Mouse (Mus musculus) cerebellum, postnatal 10 days (tissue): ENCODE data around the gene Spock1.

ENCODE experiments used
- DNase-seq, 2 experiments: peaks; one replicate each; pipeline ENCODE4 v3.0.0; 2021; ENCODE audit warnings: mixed read lengths in 2 of 2

Gene Spock1

DNA sequence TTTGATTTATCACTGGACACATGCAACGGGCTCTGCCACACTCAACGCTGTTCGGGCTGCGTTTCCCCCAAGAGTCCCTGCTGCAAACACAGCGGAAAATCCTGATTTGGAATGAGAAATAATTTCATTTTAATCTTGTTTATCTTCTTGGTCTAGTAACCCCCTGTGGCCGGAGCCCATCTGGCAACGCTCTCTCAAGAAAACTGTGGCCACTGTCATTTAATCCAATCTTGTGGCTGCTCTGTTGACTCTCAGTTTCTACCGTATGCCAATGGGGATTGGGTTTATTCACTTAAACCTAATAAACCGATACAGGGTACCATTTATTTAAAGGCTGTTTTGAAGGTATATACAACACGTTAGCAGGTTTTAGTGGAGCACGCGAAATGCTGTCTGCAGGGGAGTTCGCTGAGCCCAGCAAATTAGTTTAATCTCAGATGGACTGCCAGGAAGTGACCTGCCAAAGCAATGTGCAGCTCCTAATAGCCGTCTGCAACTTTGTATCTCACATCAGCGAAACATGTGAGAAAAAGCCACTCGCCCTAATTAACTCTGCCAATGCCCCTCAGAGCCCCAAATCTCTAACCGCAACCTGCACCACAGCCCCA, 185.7 kb downstream of the Spock1 start:
- DNase-seq = peak; percentile 68 to 74

DNA sequence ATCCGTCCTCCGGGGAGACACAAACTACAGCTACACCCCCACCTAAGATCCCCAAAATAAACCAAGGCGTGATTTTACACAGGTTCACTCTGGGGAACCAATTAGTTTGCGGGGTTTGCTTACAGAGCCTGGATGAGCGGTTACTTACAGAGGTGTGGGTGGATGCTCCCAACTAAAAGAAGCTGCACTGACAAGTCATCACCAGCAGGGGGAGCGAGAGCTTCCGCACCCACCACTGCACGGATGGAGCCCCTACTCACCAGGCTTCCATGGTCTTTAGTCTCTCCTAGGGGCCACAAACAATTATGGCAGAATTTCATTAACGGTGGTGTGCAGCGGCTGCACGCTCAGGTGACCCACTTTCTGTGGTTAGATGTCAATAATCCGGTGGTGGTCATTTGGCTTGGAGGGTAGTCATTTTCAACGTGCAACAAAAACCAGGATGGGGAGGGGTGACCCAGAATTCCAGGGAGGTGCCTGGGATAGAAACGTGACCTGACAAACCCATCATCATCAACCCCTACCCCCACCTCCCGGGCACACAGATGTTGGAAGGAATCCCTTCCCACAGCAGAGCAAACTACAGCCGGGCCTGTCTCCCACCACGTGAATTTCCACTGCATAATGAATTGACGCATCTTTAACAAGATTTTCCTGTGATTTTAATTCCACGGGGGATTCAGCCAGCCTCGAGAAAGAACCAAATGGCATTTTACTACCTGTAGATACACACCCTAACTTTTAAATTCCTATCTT, 186.4 kb downstream of the Spock1 start:
- DNase-seq = peak; percentile 72 to 75

DNA sequence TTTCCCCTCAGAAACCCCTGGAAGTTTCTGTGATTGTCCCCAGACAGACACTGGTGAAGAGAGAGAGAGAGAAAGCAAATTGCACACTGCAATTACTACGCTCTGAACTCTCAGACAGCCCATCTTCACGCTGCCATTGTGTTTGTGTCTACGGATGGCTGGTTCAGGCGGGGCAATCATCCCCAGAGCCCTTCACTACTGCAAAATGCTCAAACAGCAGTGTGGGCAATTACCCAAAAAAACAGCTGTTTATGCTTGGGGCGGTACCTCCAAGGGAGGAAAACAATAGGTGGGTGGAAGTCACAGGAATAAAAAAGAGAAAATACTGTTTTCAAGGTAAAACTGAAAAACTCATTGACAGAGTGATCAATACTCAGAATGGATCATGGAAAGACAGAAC, 190.0 kb downstream of the Spock1 start:
- no peak for DNase-seq

DNA sequence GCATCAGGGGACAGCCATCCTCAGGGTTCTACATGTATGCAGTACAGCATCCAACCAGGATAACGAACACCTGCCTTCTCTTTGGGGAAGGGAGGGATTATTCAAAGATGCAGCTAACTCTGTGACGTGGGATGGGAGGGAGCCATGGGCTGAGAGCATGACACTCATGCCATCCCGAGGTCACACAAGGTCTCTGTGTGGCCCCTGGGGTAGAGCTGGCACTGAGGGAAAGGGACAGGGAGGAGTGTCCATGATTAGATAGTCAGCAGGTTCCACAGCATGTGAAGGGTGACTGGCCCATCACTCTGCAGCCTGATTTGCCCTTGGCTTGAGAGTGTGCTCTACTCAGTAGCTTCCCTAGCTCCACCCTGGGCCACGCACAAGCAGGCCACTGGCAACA, 195.2 kb downstream of the Spock1 start:
- no peak for DNase-seq

DNA sequence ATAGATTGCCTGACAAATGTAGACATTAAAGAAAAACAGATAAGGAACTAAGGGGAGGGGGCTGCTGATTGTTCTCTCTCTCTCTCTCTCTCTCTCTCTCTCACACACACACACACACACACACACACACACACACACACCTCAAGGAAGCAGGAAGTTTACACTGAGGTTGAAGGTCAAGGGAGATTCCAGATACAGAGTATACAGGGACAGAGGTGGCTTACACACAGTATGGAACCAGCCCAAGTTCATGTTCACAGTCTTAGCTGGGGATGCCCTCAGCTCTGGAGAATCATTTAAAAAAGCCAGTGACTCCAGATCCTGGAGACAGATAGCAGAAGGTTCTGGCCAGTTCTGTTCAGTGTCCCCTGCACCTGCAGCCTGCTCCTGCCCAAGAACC, 199.7 kb downstream of the Spock1 start:
- no peak for DNase-seq

DNA sequence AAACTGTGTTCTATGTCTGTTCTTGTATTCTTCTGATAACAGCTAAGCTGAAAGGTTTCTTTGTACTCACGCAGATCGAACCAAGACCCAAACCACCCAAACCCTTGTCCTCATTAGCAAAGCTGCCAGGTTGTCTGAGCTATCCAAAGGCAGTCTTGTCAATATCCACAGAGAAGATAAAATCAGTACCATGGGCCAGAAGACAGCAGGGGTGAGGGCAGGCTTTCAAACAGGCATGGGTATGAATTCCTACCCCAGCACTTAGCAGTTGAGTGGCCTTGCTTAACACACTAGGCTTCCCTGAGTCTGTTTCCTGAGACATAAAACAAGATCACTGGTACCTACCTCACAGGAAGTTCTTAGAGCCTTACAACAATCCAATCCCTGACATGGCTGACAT, 205.2 kb downstream of the Spock1 start:
- peak; percentile 31 to 65 for DNase-seq

DNA sequence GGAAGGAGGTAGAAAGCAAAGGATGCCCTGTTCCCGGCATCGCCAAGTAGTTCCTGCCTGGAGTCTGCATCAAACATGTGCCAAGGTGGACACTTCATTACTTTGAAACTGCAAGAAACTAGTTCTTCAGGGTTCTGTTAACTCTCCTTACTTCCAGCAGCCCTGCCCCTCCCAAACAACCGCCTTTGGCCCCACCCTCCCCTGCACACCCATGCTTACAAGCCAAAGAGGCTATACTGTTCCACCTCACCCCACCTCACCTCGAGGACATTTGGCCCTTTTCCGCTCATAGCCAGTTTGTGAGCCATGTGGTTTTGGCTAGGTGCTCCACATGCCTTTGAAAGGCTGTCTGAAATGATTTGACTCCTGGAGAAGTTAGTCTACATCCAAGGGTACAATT, 211.4 kb downstream of the Spock1 start:
- DNase-seq = peak; percentile 39 to 49

DNA sequence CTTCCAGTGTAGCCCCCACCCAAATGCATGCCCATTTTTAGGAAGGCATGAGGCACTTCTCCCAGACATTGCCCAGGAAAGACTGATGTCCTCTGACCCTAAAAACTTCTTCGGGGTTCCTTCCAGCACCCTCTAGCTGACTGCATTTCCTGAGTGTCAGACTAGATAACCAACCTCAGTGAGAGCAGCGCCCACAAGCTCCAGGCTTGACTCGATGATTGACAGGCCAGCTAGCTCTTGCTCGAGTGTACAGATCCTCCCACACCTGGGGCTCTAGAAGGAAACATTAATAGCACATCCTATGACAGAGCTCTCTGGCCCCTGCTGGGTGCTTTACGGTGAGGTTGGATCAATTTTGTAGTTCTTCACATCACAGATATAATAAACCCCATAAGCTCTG, 219.2 kb downstream of the Spock1 start:
- no peak for DNase-seq

DNA sequence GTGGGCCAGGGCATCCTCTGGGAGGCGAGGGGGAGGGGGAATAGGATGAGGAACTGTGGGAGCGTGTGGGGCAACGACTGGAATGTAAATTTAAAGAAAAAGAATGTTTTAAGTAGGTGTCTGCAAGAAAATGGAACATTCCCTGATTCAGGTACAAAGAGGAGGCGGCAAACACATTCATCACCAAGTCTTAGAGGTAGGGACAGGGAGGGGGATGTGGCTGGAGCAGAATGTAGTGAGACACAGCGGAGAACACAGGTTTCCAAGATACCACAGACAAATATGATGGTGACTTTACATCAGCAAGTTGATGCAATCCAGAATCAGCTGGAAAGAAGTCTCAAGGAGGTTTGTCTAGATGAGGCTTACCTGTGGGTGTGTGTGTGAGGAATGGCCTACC, 221.7 kb downstream of the Spock1 start:
- DNase-seq = no peak

DNA sequence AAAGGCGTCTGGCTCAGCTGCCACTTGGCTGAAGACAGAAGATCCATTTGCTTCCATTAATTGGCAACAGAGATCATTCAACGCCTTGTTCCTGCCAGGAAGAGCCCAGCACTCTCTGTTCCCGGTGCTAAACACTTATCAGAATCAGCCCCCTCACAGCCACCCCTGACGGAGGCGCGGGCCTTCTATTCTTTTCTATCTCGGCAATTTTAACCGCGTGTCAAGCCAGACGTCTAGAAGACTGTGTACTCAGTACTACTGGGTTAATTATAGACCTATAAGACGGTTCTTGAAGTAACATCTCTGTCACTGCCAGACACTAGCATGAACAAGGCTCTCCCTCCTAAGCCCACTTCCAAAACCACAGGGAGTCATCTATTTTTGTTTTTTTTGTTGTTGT, 222.9 kb downstream of the Spock1 start:
- peak in 1 of 2 experiments; percentile 29 for DNase-seq

DNA sequence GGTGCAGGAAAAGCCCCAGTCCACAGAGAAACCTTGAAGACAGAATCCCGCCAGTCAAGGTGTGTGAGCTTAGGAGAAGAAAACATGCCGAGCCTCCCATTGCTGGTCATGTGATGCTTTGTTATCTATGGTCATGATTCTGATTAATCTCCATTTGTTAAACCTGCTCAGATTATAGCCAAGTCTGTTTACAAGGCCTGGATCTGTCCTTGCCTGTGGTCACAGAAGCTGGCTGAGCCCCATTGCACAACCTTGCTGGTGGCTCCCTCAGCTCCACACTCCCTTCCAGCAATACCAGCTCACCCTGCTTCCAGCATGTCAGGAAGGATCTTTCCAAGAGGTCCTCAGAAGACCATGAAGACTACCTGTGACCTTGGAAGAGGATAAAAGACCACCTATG, 228.5 kb downstream of the Spock1 start:
- no peak for DNase-seq

DNA sequence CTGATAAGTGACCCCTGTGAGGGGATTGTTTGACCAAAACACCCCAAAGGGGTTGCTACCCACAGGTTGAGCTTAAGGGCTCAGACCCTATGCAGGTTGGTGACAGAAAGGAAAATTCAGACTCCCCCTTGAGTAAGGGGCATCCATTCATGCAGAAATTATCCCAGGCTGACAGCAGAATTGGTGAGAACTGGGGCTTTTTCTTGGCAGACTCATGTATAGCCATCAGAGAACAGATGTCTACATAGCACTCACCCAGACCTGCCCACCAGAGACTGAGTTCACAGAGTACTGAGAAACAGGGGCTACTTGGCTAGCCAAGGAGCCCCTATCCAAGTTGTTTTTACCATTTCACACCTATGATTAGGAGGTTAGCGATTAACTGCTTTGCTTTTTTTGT, 231.3 kb downstream of the Spock1 start:
- DNase-seq = peak; percentile 67

DNA sequence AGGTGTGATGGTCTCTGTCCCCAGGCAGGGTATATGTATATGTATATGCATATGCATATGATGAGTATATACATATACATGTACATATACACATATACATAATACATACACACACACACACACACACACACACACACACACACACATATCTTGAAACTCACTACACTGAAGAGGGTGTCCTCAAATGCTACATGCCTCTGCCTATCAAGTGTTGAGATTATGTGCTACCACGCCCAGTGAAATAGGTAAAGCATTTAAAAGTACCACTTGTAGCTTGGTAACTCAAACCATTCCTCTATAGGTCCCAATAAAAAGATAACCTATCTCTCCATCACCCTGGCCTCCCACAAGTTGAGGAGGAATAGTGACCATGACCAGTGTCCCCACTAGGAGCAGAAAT, 234.7 kb downstream of the Spock1 start:
- DNase-seq = no peak

DNA sequence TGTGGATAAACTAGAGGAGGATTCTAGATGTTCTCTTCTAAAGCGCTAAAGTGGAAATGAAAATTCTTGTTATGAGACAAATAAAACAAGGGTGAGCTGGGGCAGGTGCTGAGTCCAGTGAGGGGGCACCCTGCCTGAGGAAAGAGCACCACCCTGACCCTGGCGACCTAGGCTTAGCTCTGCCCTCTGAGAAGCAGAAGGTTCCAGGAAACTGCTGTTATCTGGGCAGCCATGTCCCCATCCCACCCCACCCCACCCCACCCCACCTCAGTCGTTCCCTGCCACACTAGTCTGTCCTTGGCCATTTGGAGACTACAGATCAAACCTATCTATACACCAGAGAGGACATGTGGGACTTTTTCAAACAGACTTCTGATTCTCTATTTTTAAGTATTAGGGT, 235.4 kb downstream of the Spock1 start:
- DNase-seq = no peak

DNA sequence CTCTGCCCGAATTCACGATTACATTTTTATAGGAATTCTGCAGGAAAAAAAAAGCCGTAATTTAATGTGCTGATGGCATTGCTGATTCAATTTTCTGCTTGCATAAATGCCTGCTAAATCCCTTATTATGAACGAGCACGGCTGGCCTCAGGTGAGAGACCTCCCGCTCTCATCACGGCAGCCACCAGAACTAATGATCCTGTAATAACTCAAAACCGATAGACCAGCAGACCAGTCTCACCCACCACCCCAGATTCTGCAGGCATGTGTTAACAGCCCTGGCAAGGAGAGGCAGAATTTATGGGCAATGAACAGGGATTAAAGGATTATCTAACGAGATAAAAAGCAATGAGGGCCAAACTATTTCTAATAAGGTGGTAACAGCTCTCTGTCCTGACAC, 236.2 kb downstream of the Spock1 start:
- DNase-seq = no peak

DNA sequence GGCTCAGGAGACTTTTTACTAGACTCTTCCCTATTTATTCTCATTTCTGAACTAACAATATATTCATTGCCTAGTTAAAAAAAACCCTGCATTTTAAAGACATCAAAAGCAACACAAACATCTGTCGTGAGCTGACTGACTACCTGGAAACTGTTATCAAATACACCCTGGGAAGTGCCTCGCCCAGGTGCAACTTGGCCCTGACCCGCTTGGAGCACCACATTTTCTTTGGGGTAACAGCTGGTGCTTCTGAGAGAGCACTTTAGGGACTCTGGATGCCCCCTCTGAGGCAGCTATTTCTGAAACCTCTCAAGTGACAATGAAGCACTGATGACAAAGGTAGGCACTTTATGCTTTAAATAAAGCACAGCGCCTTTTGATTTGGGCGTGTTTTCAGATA, 236.8 kb downstream of the Spock1 start:
- no peak for DNase-seq

DNA sequence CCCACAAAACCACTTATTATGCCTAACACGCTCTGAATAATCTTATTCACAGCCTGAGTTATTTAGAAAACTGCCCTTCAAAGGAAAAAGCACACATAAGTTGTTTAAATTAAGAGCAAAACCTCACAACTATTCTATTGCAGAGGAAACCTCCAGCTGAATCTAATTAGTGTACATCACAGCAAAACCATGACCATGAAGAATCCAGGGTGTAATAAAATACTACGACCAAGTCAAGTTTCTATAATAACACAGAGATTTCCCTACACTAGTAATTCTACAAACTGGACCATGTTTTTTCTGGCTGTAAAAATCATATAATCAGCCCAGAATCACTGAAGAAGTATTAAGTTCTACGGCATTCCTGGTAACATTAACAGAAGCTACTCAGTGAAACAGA, 240.5 kb downstream of the Spock1 start:
- DNase-seq = no peak

DNA sequence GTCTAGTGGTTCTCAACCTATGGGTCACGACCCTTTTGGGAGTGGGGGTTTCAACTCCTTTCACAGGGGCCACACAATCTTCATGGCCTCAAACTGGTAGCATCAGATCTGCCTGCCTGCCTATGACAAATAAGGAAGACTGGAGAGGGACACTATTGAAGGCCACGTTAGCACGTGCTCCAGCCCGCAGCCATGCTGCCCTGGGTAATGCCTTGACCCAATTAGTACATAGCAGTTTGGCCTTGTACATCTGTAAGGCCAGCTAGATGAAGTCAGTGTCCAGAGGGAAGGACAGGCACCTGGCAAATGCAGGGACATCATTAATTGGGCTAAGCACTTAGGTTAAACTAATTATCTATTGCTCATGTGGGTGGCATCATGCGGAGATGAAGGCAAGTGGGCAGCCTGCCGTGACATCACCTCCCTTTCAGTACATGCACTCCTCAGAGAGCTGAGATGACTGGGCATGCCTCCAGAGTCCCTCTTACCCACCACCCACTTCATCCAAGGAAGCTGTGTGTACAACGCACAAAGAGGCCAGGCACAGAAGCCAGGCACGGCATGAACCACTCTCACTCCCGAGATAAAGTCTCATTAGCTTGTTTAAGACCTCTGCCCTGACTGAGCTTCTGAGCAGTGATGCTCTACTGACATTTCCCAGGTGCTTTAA, 241.8 kb downstream of the Spock1 start:
- DNase-seq = peak; percentile 29 to 45

DNA sequence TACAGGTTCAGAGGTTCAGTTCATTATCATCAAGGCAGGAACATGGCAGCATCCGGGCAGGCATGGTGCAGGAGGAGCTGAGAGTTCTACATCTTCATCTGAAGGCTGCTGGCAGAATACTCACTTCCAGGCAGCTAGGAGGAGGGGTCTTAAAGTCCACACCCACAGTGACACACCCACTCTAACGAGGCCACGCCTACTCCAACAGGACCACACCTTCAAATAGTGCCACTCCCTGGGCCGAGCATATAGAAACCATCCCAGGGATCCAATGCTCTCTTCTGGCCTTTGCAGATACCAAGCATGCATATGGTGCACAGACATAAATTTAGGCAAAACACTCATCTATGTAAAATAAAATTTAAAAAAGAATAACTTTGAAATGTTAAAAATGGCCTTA, 245.6 kb downstream of the Spock1 start:
- no peak for DNase-seq

DNA sequence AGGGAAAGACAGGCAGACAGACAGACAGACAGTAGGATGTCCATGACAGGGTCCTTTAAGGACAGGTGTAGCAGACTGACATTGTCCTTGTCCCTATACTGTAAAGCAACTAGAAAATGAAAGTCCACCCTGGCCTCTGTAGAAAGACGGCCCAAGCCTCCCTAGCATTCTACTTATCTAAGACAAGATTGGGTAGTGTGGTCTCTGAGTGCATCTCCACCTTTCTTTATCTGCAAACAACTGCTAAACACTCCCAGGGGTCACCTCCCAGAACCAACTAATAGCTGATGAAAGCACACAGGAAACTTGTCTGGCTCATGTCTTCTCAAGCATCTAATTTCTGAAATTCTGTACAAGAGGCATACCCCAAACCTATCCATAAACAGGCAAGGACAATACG, 247.6 kb downstream of the Spock1 start:
- no peak for DNase-seq

DNA sequence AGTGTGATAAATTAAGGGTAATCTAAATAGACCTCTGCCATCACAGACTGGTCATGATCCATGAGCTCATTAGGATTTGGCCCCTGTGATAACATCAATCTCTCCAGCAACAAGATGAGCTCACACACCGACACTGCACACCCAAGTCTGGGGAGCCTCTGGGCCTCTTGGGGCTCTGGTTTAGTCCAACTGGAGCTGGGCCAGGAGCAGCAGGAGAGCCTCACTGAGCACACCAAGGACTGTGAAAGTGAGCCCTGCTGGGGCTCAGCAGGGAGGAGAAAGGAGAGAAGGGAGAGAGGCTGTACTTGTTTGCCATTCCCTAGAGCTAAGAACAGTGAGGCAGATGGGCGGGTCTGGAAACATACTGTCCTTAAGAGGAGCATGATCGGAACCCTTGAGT, 248.3 kb downstream of the Spock1 start:
- no peak for DNase-seq

DNA sequence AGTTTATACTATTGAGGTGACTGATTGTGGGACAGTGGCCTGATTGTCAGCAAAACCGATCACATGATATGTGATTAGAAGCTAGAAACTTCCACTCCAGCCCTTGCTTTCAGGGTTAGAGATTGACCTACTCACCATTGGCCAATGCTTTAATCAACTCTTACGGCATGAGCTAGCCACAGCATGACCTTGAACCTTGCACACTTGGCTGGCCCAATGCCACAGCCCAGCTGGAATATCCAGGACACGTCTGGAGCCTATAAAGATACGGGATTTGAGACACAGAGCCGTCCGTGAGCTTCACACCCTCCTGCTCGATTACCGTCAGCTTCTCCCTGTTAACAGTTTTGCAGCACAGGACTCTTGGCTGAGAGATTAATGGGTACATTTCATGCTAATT, 251.5 kb downstream of the Spock1 start:
- no peak for DNase-seq

DNA sequence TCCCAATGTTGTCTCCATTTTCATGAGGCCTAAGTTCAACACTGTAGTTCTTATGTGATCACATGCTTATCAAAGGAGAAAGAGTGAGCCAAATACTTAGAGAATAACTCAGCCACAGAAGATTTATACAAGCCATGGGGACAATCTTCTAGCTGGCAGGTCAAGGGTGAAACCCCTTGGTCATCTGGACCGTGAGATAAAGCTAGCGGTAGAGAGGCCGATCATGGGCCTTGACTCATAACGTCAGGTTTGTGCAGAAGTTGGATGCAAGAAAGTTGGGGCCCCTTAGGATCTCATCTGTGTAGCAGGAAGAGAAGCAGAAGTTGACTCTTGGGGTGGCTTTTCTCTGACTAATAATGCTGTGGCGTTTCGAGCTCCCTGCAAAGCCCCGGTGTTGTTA, 253.8 kb downstream of the Spock1 start:
- DNase-seq = no peak

DNA sequence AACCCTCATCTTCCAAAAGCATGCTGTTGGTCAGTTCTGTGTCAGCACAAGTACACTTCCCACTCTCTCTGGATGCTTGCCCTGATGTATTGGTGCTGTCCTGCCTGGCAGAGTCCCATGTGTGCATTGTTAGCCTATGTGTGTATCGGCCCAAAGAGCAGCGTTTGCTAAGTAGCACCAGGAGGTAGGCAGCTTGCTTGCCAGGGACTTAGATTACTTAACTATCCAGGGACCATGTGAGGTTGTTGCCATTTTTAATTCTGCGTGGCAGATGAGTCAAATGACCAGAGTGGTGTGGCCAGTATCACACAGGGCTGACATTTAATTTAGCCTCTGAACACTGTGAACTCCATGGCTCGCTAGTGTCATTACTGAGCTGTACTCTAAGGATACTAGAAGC, 256.9 kb downstream of the Spock1 start:
- no peak for DNase-seq
